Mouse (Mus musculus) hindbrain, embryonic 15.5 days (tissue): Measurements from ENCODE around the gene Olfml3. TPM values are rescaled to one million over a fixed set of nuclear protein-coding genes. Genes with fewer than 3 reads are reported as not detected.

Source experiments
- ATAC-seq: fragments of 200-750 bp; cut with Nextera tagmentation; 2 replicates; pipeline ENCODE4 v1.8.0; 2017; ENCODE audit warnings: low read depth, moderate number of reproducible peaks, moderate TSS enrichment; ENCODE audit not compliant: low FRiP score
- H3K27ac ChIP-seq: fragments of 300-500 bp; sonication (generic); replicated peaks from 2 replicates; pipeline ENCODE4 v1.5.1; 2015; ENCODE audit warnings: mild to moderate bottlenecking, inconsistent platforms
- H3K27me3 ChIP-seq: fragments of 300-500 bp; sonication (generic); 2 replicates; pipeline ENCODE4 v1.6.1; 2015; ENCODE audit warnings: control low read depth, inconsistent platforms
- H3K36me3 ChIP-seq: fragments of 300-500 bp; sonication (generic); 2 replicates; pipeline ENCODE4 v1.6.1; 2015; ENCODE audit warnings: control low read depth, inconsistent platforms
- H3K4me1 ChIP-seq: fragments of 300-500 bp; sonication (generic); replicated peaks from 2 replicates; pipeline ENCODE4 v1.6.1; 2015; ENCODE audit warnings: control low read depth, inconsistent platforms
- H3K4me2 ChIP-seq: fragments of 300-500 bp; sonication (generic); 2 replicates; pipeline ENCODE4 v1.6.1; 2015; ENCODE audit warnings: moderate library complexity, mild to moderate bottlenecking, inconsistent platforms
- H3K4me3 ChIP-seq: fragments of 300-500 bp; sonication (generic); 2 replicates; pipeline ENCODE4 v1.5.1; 2015; ENCODE audit warnings: mild to moderate bottlenecking, inconsistent platforms
- H3K9ac ChIP-seq: fragments of 300-500 bp; sonication (generic); 2 replicates; pipeline ENCODE4 v1.6.1; 2015; ENCODE audit warnings: inconsistent platforms
- H3K9me3 ChIP-seq: fragments of 300-500 bp; sonication (generic); 2 replicates; pipeline ENCODE4 v1.6.1; 2016; ENCODE audit warnings: control low read depth, inconsistent platforms
- WGBS: fragments of 180-500 bp; shearing (Covaris S2); methylation state at CpG from one replicate; pipeline ENCODE4 v1.1.7; 2015; 5-methylcytosine and 5-hydroxymethylcytosine counted together
- polyA plus RNA-seq: library from polyadenylated mRNA; unstranded; fragments of >200 nt; fragmentation: Nextera tagmentation; extraction: Ambion mirVana; gene quantifications from 2 replicates; pipeline ENCODE4 v1.2.1, GENCODE M21; 2015

Gene Olfml3
- polyA plus RNA-seq, 1 experiment from 2014 or later = 9.7 TPM

- H3K27ac ChIP-seq = 0 out of 2 replicates have a peak overlapping the region, but pooled peaks have one; percentile 17
- peaks cover 10% of the 10 kb centered on the region for H3K36me3 ChIP-seq
- ATAC-seq = no peak
- 69% methylated on average over 9 of the region's 9 CpGs for WGBS
- H3K9me3 ChIP-seq = no peaks in the 10 kb centered on the region
- H3K4me3 ChIP-seq = no peak overlapping the region
- H3K9ac ChIP-seq = no peak overlapping the region
- H3K4me1 ChIP-seq = peaks cover 12% of the 10 kb centered on the region; the same call in 1 of the 2 replicates
- H3K4me2 ChIP-seq = no peak overlapping the region
- H3K27me3 ChIP-seq = no peaks in the 10 kb centered on the region
Observed at GRCm38 (mm10) chr3:103771531-103772130, 33.8 kb upstream of the Olfml3 start.

GRCm38 (mm10) chr3:103766789-103767188, 29.0 kb upstream of the Olfml3 start:
- ATAC-seq = no peak
- Histone ChIP-seq H3K27me3 (no peaks in the 10 kb centered on the region), H3K27ac (no peak overlapping the region), H3K4me3 (no peak overlapping the region), H3K4me2 (no peak overlapping the region), H3K36me3 (peaks cover 30% of the 10 kb centered on the region), H3K9me3 (no peaks in the 10 kb centered on the region), H3K4me1 (peaks cover 3% of the 10 kb centered on the region; the same call in 1 of the 2 replicates), H3K9ac (no peak overlapping the region)
- WGBS = 71% methylated on average over 3 of the region's 3 CpGs

- H3K27ac ChIP-seq = no peak overlapping the region
- no peak overlapping the region for H3K9ac ChIP-seq
- no peaks in the 10 kb centered on the region for H3K4me1 ChIP-seq
- no peak overlapping the region for H3K4me3 ChIP-seq
- H3K27me3 ChIP-seq = no peaks in the 10 kb centered on the region
- ATAC-seq = no peak
- H3K4me2 ChIP-seq = no peak overlapping the region
- peaks cover 55% of the 10 kb centered on the region for H3K36me3 ChIP-seq
- no peaks in the 10 kb centered on the region for H3K9me3 ChIP-seq
- WGBS = 95% methylated on average over 5 of the region's 5 CpGs
Observed at GRCm38 (mm10) chr3:103759261-103759970, 21.6 kb upstream of the Olfml3 start.

- Histone ChIP-seq H3K36me3 (peaks cover 59% of the 10 kb centered on the region), H3K27me3 (no peaks in the 10 kb centered on the region)
Observed at GRCm38 (mm10) chr3:103758456-103758855, 20.7 kb upstream of the Olfml3 start.

GRCm38 (mm10) chr3:103756920-103757319, 19.1 kb upstream of the Olfml3 start:
- Histone ChIP-seq H3K27me3 (no peaks in the 10 kb centered on the region), H3K4me2 (no peak overlapping the region), H3K9me3 (no peaks in the 10 kb centered on the region), H3K27ac (no peak overlapping the region), H3K4me1 (no peaks in the 10 kb centered on the region), H3K4me3 (no peak overlapping the region), H3K9ac (no peak overlapping the region), H3K36me3 (peaks cover 61% of the 10 kb centered on the region)
- 94% methylated on average over 2 of the region's 2 CpGs for WGBS
- ATAC-seq = no peak

More at GRCm38 (mm10) chr3:103758456-103758855, 20.7 kb upstream of the Olfml3 start:
- no peak overlapping the region for H3K4me2 ChIP-seq
- 83% methylated on average over 7 of the region's 7 CpGs for WGBS
- H3K9ac ChIP-seq = no peak overlapping the region
- ATAC-seq = no peak
- H3K27ac ChIP-seq = no peak overlapping the region
- no peaks in the 10 kb centered on the region for H3K4me1 ChIP-seq
- no peaks in the 10 kb centered on the region for H3K9me3 ChIP-seq
- no peak overlapping the region for H3K4me3 ChIP-seq

- WGBS = 81% methylated on average over 3 of the region's 3 CpGs
- H3K4me3 ChIP-seq = no peak overlapping the region
- no peak overlapping the region for H3K9ac ChIP-seq
- H3K4me1 ChIP-seq = no peaks in the 10 kb centered on the region
- H3K4me2 ChIP-seq = no peak overlapping the region
- peaks cover 58% of the 10 kb centered on the region for H3K36me3 ChIP-seq
- H3K9me3 ChIP-seq = no peaks in the 10 kb centered on the region
- no peak for ATAC-seq
- no peak overlapping the region for H3K27ac ChIP-seq
- no peaks in the 10 kb centered on the region for H3K27me3 ChIP-seq
Observed at GRCm38 (mm10) chr3:103755351-103755750, 17.6 kb upstream of the Olfml3 start.

GRCm38 (mm10) chr3:103751558-103751957, 13.8 kb upstream of the Olfml3 start:
- no peaks in the 10 kb centered on the region for H3K9me3 ChIP-seq
- H3K4me1 ChIP-seq = no peaks in the 10 kb centered on the region
- no peak for ATAC-seq
- H3K4me3 ChIP-seq = no peak overlapping the region
- 92% methylated on average over 2 of the region's 2 CpGs for WGBS
- no peak overlapping the region for H3K27ac ChIP-seq
- no peak overlapping the region for H3K4me2 ChIP-seq
- H3K36me3 ChIP-seq = peaks cover 64% of the 10 kb centered on the region
- no peak overlapping the region for H3K9ac ChIP-seq
- H3K27me3 ChIP-seq = no peaks in the 10 kb centered on the region

- Histone ChIP-seq H3K27me3 (no peaks in the 10 kb centered on the region), H3K9ac (no peak overlapping the region), H3K4me1 (no peaks in the 10 kb centered on the region), H3K4me3 (no peak overlapping the region), H3K4me2 (no peak overlapping the region), H3K27ac (no peak overlapping the region), H3K36me3 (peaks cover 68% of the 10 kb centered on the region), H3K9me3 (no peaks in the 10 kb centered on the region)
- WGBS = 72% methylated on average over 5 of the region's 5 CpGs
- ATAC-seq = no peak
Observed at GRCm38 (mm10) chr3:103746711-103747110, 8.9 kb upstream of the Olfml3 start.

GRCm38 (mm10) chr3:103745001-103745770, 7.4 kb upstream of the Olfml3 start:
- WGBS = 92% methylated on average over 14 of the region's 14 CpGs
- Histone ChIP-seq H3K4me1 (no peaks in the 10 kb centered on the region), H3K4me3 (no peak overlapping the region), H3K27ac (no peak overlapping the region), H3K27me3 (no peaks in the 10 kb centered on the region), H3K36me3 (peaks cover 65% of the 10 kb centered on the region), H3K9ac (no peak overlapping the region), H3K9me3 (no peaks in the 10 kb centered on the region), H3K4me2 (no peak overlapping the region)
- no peak for ATAC-seq

- no peak overlapping the region for H3K9ac ChIP-seq
- H3K36me3 ChIP-seq = peaks cover 46% of the 10 kb centered on the region
- H3K4me2 ChIP-seq = no peak overlapping the region
- 88% methylated on average over 6 of the region's 6 CpGs for WGBS
- H3K27me3 ChIP-seq = no peaks in the 10 kb centered on the region
- no peaks in the 10 kb centered on the region for H3K4me1 ChIP-seq
- no peak for ATAC-seq
- H3K9me3 ChIP-seq = no peaks in the 10 kb centered on the region
- no peak overlapping the region for H3K27ac ChIP-seq
- H3K4me3 ChIP-seq = no peak overlapping the region
Observed at GRCm38 (mm10) chr3:103743208-103743607, 5.4 kb upstream of the Olfml3 start.

- ATAC-seq = no peak
- Histone ChIP-seq H3K9me3 (no peaks in the 10 kb centered on the region), H3K27ac (no peak overlapping the region), H3K9ac (no peak overlapping the region), H3K4me3 (no peak overlapping the region), H3K36me3 (peaks cover 24% of the 10 kb centered on the region), H3K27me3 (no peaks in the 10 kb centered on the region), H3K4me1 (peaks cover 27% of the 10 kb centered on the region), H3K4me2 (no peak overlapping the region)
- WGBS = 16% methylated on average over 5 of the region's 5 CpGs
Observed at GRCm38 (mm10) chr3:103740342-103740741, 2.5 kb upstream of the Olfml3 start.

GRCm38 (mm10) chr3:103739329-103739728, 1.5 kb upstream of the Olfml3 start, which contains the start of gene Gm10964:
Gene Gm10964 (plus strand): TSS chr3:103739366.
- Histone ChIP-seq H3K9ac (no peak within 1 kb of the TSS), H3K27me3 (no peaks in the 10 kb centered on the region), H3K36me3 (peaks cover 14% of the 10 kb centered on the region), H3K4me3 (peak within 1 kb of the TSS; percentile 16), H3K27ac (peak within 1 kb of the TSS; percentile 79), H3K9me3 (no peaks in the 10 kb centered on the region), H3K4me2 (peak within 1 kb of the TSS; percentile 49), H3K4me1 (peaks cover 37% of the 10 kb centered on the region)
- ATAC-seq = no peak
- 87% methylated on average over 1 of the region's 1 CpGs for WGBS
